Mouse (Mus musculus) layer of hippocampus, postnatal 10 days (tissue): ENCODE measurements around the gene Gm44502. TPM values are rescaled to one million over a fixed set of nuclear protein-coding genes. Genes with fewer than 3 reads are reported as not detected.
"Not testable (repeated sequence)": the region's sequence is repeated elsewhere in the genome, so short reads cannot be mapped to it uniquely, and the experiment has no call there.

Experiments used
- DNase-seq, 2 experiments: peaks; one replicate each; pipeline ENCODE4 v3.0.0; 2021; ENCODE audit warnings: low spot score in 2 of 2
- total RNA-seq, 2 experiments: library from RNA; stranded (reverse); gene quantifications; 2 replicates each; pipeline ENCODE4 v1.2.3; 2021

Gm44502 gene
- total RNA-seq, 2 experiments from 2014 or later: not detected

GRCm38 (mm10) chr15:89454857-89455256, 25.4 kb upstream of the Gm44502 start:
- no peak for DNase-seq

- peak; percentile 70 to 71 for DNase-seq
These were observed 24.5 kb upstream of the Gm44502 start, which contains the start of gene Mapk8ip2 for GRCm38 (mm10) chr15:89453865-89454478. Mapk8ip2 (plus strand) TSS chr15:89453913.

GRCm38 (mm10) chr15:89452906-89453864, 23.7 kb upstream of the Gm44502 start:
- peak in 1 of 2 experiments; percentile 60 for DNase-seq

GRCm38 (mm10) chr15:89442486-89443070, 13.1 kb upstream of the Gm44502 start:
- DNase-seq: peak in 1 of 2 experiments; percentile 25

GRCm38 (mm10) chr15:89435878-89436277, 6.4 kb upstream of the Gm44502 start:
- no peak for DNase-seq

- no peak for DNase-seq
These were observed 4.6 kb upstream of the Gm44502 start for GRCm38 (mm10) chr15:89434136-89434535.

GRCm38 (mm10) chr15:89432946-89433345, 3.5 kb upstream of the Gm44502 start:
- DNase-seq: no peak

GRCm38 (mm10) chr15:89431806-89432205, 2.3 kb upstream of the Gm44502 start:
- no peak for DNase-seq

- no peak for DNase-seq
These were observed 1.8 kb upstream of the Gm44502 start for GRCm38 (mm10) chr15:89431271-89431670.

GRCm38 (mm10) chr15:89430771-89431170, 1.3 kb upstream of the Gm44502 start:
- not testable (repeated sequence) for DNase-seq

- DNase-seq: no peak
These were observed 845 bp upstream of the Gm44502 start for GRCm38 (mm10) chr15:89430341-89430740.

GRCm38 (mm10) chr15:89428821-89429351, 610 bp downstream of the Gm44502 start:
- DNase-seq: no peak

GRCm38 (mm10) chr15:89428136-89428790, 1.2 kb downstream of the Gm44502 start:
- DNase-seq: no peak

GRCm38 (mm10) chr15:89426716-89427115, 2.8 kb downstream of the Gm44502 start:
- no peak for DNase-seq

GRCm38 (mm10) chr15:89425711-89426121, 3.8 kb downstream of the Gm44502 start, which contains the start of gene Cpt1b:
Cpt1b (minus strand) TSS chr15:89425863.
- no peak for DNase-seq

- DNase-seq: no peak
These were observed 4.9 kb downstream of the Gm44502 start for GRCm38 (mm10) chr15:89424621-89425020.

- no peak for DNase-seq
These were observed 7.6 kb downstream of the Gm44502 start for GRCm38 (mm10) chr15:89421938-89422337.

- DNase-seq: no peak
These were observed 14.2 kb downstream of the Gm44502 start for GRCm38 (mm10) chr15:89415282-89415681.

GRCm38 (mm10) chr15:89410118-89410517, 19.4 kb downstream of the Gm44502 start, which contains the start of gene Syce3:
Syce3 (minus strand) TSS chr15:89410503.
- DNase-seq: no peak

GRCm38 (mm10) chr15:89406691-89407090, 22.8 kb downstream of the Gm44502 start:
- no peak for DNase-seq
